Mouse (Mus musculus) embryonic facial prominence, embryonic 15.5 days (tissue): Measurements from ENCODE around the gene Gm49383. TPM values are rescaled to one million over a fixed set of nuclear protein-coding genes. Genes with fewer than 3 reads are reported as not detected.

Experiments used
- ATAC-seq: fragments of 200-750 bp; cut with Nextera tagmentation; 2 replicates; pipeline ENCODE4 v1.8.0; 2017; ENCODE audit warnings: low read depth, moderate TSS enrichment; ENCODE audit not compliant: insufficient number of reproducible peaks, low FRiP score, low TSS enrichment
- H3K27ac ChIP-seq: fragments of 300-500 bp; sonication (generic); replicated peaks from 2 replicates; pipeline ENCODE4 v1.5.1; 2015; ENCODE audit warnings: mild to moderate bottlenecking, inconsistent platforms
- H3K27me3 ChIP-seq: fragments of 300-500 bp; sonication (generic); 2 replicates; pipeline ENCODE4 v1.6.1; 2015; ENCODE audit warnings: inconsistent platforms
- H3K36me3 ChIP-seq: fragments of 300-500 bp; sonication (generic); 2 replicates; pipeline ENCODE4 v1.6.1; 2015; ENCODE audit warnings: mild to moderate bottlenecking, inconsistent platforms
- H3K4me1 ChIP-seq: fragments of 300-500 bp; sonication (generic); 2 replicates; pipeline ENCODE4 v1.6.1; 2015; ENCODE audit warnings: inconsistent platforms
- H3K4me2 ChIP-seq: fragments of 300-500 bp; sonication (generic); replicated peaks from 2 replicates; pipeline ENCODE4 v1.6.1; 2015; ENCODE audit warnings: mild to moderate bottlenecking, inconsistent platforms
- H3K4me3 ChIP-seq: fragments of 300-500 bp; sonication (generic); replicated peaks from 2 replicates; pipeline ENCODE4 v1.5.1; 2015; ENCODE audit warnings: mild to moderate bottlenecking, inconsistent platforms
- H3K9ac ChIP-seq: fragments of 300-500 bp; sonication (generic); 2 replicates; pipeline ENCODE4 v1.6.1; 2015; ENCODE audit warnings: inconsistent platforms
- H3K9me3 ChIP-seq: fragments of 300-500 bp; sonication (generic); replicated peaks from 2 replicates; pipeline ENCODE4 v1.6.1; 2016; ENCODE audit warnings: inconsistent platforms
- WGBS: fragments of 180-500 bp; shearing (Covaris S2); methylation state at CpG from one replicate; pipeline ENCODE4 v1.1.7; 2015; 5-methylcytosine and 5-hydroxymethylcytosine counted together
- polyA plus RNA-seq: library from polyadenylated mRNA; unstranded; fragments of >200 nt; fragmentation: Nextera tagmentation; extraction: Ambion mirVana; gene quantifications from 2 replicates; pipeline ENCODE4 v1.2.1, GENCODE M21; 2015

Gm49383 gene
- 24.5 and 26.0 TPM in 2 replicates for polyA plus RNA-seq

DNA sequence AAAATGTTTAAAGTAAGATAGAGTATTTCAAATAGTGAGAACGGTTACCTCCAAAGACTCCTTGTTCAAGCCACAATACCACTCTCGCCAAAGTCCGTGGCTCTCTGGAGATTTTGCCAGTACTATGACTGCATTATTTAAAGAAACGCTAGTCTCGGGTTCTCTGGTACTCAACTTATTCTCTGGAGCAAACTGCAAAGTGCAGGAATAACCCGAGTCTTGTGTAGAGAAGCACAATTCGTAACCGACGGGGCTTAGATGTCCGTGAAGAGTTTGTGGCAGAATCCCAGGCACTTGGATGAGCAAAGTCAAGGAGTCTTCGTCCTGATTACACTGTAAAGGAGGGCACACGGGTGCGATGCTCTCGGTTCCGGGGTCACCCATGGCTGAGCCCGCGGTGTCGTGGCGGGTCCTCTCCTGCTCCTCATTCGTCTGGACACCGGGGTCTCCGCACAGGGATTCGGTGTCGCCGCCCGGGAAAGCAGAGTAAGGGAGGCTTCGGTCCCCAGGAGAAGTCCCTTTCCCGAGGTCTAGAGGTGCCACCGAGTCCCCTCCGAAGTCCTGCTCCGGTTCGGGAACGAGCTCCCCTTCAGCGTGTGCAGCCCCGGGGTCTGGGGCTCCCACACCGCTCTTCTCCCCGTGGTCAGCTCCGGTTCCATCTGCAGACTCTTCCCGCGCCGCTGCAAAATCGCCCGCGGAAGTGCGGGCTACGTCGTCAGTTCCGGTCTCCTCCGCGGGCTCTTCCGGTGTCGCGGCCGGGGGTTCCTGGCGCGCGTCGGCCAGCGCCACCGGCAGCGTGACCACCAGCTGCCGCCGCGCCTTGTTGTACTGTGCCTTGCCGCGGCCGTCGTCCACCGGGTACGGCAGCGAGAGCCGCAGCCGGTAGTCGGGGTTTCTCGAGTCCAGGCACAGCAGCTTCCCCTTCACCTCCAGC, at the start of gene Gm49383:
TSS of gene Gm49383 (minus strand) at position 661 of the 934 bp plus-strand sequence.
- Histone ChIP-seq H3K4me1 (peaks cover 25% of the 10 kb centered on the region), H3K4me2 (peak within 1 kb of the TSS; percentile 88), H3K27ac (peak within 1 kb of the TSS; percentile 91), H3K4me3 (peak within 1 kb of the TSS; percentile 74), H3K27me3 (no peaks in the 10 kb centered on the region), H3K9me3 (no peaks in the 10 kb centered on the region), H3K36me3 (peaks cover 14% of the 10 kb centered on the region; the same call in 1 of the 2 replicates), H3K9ac (peak within 1 kb of the TSS; percentile 79)
- peak; percentile 83 for ATAC-seq
- under 1% methylated on average over 75 of the region's 75 CpGs for WGBS

DNA sequence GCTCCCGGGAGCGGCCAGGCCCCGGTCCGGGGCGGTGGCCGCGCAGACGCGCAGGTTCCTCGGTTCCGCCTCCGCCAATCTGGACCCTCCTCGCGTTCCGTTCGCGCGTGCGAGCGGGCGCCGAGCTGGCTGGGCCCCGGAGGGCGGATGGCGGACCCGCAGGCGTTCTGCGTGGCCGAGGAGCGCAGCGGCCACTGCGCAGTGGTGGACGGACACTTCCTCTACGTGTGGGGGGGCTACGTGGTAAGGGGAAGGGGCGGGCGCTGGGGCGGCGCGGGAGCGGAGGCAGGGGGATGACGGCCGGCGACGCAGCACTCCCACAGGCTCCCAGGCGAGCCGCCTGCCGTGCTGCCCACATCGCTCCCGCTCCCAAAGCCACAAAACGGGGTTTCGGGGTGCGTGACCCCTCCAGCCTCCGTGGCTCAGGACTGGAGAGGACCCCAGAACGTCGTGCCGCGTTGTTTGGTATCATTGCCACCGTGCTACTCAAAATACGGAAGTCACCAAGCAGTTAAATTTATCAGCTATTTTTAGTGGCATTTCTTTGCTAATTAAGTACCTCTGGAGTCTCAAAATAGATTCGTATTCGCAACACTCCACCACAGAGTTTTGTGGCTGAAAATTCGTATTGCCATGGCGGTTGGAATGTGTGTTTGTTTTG, 45.0 kb upstream of the Gm49383 start:
- no peaks in the 10 kb centered on the region for H3K9me3 ChIP-seq
- peak overlapping the region; percentile 74 for H3K4me2 ChIP-seq
- no peaks in the 10 kb centered on the region for H3K27me3 ChIP-seq
- no peaks in the 10 kb centered on the region for H3K36me3 ChIP-seq
- H3K4me3 ChIP-seq: peak overlapping the region; percentile 79
- peak overlapping the region; percentile 86 for H3K27ac ChIP-seq
- peaks cover 5% of the 10 kb centered on the region for H3K4me1 ChIP-seq
- H3K9ac ChIP-seq: peak overlapping the region; percentile 71
- ATAC-seq: peak; percentile 81
- under 1% methylated on average over 62 of the region's 64 CpGs for WGBS

DNA sequence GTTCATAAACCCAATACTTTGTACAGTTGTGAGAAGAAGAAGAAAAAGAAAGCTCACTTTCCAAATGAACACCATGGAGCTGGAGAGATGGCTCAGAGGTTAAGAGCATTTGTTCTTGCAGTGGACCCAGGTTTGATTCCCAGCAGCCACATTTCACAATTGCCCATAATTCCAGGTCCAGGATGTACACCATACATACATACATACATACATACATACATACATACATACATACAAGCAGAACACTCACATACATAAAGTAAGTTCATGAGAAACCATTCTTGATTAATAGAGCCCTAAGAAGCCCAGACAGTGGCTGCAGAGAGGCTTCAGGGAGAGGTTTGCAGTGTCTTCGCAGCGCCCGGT, 44.5 kb upstream of the Gm49383 start:
- peak overlapping the region; percentile 74 for H3K4me2 ChIP-seq
- no peaks in the 10 kb centered on the region for H3K27me3 ChIP-seq
- WGBS: 0% methylated on average over 3 of the region's 3 CpGs
- ATAC-seq: no peak
- peak overlapping the region; percentile 71 for H3K9ac ChIP-seq
- no peaks in the 10 kb centered on the region for H3K36me3 ChIP-seq
- H3K27ac ChIP-seq: peak overlapping the region; percentile 86
- H3K4me1 ChIP-seq: peaks cover 5% of the 10 kb centered on the region
- H3K4me3 ChIP-seq: peak overlapping the region; percentile 79
- no peaks in the 10 kb centered on the region for H3K9me3 ChIP-seq

DNA sequence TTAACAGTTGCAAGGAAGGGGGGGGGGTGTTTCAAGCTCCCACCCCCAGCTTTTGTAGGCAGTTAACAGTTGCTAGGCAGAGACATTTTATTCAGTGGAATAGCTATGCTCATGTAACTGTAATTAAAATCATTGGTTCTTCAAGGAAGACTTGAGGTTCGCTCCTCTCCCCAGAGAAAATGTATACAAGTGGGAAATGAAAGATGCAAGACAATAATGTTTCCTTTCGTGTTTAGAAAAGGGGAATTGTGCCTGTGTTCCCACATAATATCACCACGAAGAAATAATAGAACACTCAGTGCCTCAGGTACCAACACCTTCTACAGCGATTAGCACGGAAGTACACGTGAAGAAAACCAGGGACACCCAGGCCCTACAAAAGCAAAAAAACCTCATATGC, 44.0 kb upstream of the Gm49383 start, which contains the start of gene Klhdc1:
TSS of gene Klhdc1 (plus strand) at position 301 of the 400 bp plus-strand sequence.
- 63% methylated on average over 6 of the region's 6 CpGs for WGBS
- ATAC-seq: no peak

DNA sequence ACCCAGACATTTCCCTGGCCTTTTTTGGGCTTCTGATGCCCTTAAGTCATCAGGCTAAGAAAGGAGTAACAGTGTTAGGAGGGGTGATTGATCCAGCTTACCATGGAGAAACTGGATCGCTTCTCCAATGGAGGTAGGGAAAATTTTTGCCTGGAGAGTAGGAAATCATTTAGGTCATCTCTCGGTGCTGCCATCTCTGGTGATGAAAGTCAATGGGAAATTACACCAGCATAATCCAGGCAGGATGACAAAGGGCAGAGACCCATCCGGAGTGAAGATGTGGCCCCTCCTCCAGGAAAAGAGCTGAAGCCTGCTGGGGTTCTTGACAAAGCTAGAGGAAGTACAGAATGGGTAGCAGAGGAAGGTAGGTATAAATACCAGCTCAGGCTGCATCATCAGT, 41.4 kb upstream of the Gm49383 start:
- Histone ChIP-seq H3K4me2 (no peak overlapping the region), H3K36me3 (no peaks in the 10 kb centered on the region), H3K4me3 (no peak overlapping the region), H3K27ac (no peak overlapping the region), H3K4me1 (peaks cover 5% of the 10 kb centered on the region), H3K9ac (no peak overlapping the region), H3K9me3 (no peaks in the 10 kb centered on the region), H3K27me3 (no peaks in the 10 kb centered on the region)
- ATAC-seq: no peak
- 36% methylated on average over 3 of the region's 3 CpGs for WGBS

More for the DNA sequence above, 44.0 kb upstream of the Gm49383 start, which contains the start of gene Klhdc1:
- Histone ChIP-seq H3K27me3 (no peaks in the 10 kb centered on the region), H3K4me2 (peak within 1 kb of the TSS; percentile 74), H3K9me3 (no peaks in the 10 kb centered on the region), H3K36me3 (no peaks in the 10 kb centered on the region), H3K4me3 (peak within 1 kb of the TSS; percentile 79), H3K27ac (peak within 1 kb of the TSS; percentile 86), H3K4me1 (peaks cover 5% of the 10 kb centered on the region), H3K9ac (peak within 1 kb of the TSS; percentile 71)

DNA sequence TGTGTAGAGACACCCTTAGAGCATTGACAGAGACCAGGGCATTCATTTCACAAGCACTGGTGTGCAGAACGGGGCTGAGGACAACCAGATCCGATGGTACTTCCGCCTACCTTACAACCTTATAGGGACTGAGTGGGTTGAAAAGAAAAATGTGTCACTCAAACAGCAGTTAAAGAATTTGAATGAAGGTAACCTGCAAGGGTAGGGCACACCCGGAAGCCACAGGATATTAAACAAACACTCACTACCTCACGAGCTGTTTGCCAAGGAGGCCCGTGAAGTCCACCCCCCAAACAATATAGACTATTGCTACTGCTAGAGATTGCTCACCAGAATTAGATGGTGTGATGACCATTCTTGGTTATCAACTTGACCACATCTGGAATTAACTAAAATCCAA, 38.9 kb upstream of the Gm49383 start:
- no peak overlapping the region for H3K9ac ChIP-seq
- 85% methylated on average over 6 of the region's 6 CpGs for WGBS
- H3K27me3 ChIP-seq: no peaks in the 10 kb centered on the region
- no peak overlapping the region for H3K4me2 ChIP-seq
- ATAC-seq: no peak
- H3K9me3 ChIP-seq: no peaks in the 10 kb centered on the region
- H3K4me1 ChIP-seq: no peaks in the 10 kb centered on the region; the same call in 1 of the 2 replicates
- H3K27ac ChIP-seq: no peak overlapping the region
- H3K4me3 ChIP-seq: no peak overlapping the region
- no peaks in the 10 kb centered on the region for H3K36me3 ChIP-seq

DNA sequence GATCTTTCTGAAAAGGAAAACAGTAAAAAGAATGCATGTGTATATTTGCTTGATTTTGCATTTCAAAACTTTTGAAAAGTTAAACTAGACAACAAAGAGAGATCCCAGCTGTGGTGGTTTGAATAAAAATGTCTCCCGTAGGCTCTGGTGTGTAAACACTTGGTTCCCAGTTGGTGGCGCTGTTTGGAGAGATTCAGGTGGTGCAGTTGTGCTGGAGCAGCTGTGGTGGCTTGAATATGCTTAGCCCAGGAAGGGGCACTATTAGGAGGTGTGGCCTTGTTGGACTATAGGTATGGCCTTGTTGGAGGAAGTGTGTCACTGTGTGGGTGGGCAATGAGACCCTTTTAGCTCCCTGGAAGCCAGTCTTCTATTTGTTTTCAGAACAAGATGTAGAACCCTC, 32.3 kb upstream of the Gm49383 start:
- Histone ChIP-seq H3K4me1 (peaks cover 8% of the 10 kb centered on the region; the same call in 1 of the 2 replicates), H3K9me3 (no peaks in the 10 kb centered on the region), H3K4me3 (no peak overlapping the region), H3K27ac (no peak overlapping the region), H3K4me2 (no peak overlapping the region), H3K9ac (no peak overlapping the region), H3K36me3 (peaks cover 14% of the 10 kb centered on the region), H3K27me3 (no peaks in the 10 kb centered on the region)
- no peak for ATAC-seq
- WGBS: 61% methylated on average over 2 of the region's 2 CpGs

DNA sequence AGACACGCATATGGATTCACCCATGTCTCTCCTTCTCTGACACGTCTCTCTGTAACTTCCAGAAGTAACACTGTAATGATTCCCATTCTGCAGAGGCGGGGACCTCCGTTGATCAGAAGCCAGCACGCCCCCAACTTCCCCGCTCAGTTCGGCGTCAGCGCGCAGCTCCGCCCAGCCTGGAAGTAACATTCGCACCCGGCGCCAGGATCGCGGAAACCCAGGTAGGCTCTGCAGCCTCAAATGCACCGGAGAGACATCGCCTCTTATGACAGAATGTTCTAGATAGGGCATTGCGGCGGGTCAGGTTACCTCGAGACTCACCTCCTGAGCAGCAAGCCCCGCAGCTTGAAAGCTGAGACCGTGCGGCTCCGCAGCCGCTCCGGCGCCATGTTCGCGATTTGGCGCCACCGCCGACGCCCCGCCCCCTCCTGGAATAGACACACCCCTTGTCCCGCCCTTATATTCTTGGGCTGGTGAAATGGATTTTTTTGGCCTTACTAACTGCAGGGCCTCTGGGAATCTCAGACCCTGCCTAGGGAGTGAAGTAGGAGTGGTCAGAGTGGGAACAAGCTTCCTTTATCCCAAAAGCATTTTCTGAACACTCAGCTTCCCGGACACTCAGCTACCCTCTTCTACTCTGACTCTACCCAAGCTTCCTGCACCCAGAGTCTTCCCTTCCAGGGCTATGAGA, 31.0 kb upstream of the Gm49383 start, which contains the start of gene Pole2:
TSS of gene Pole2 (minus strand) at position 420 of the 691 bp plus-strand sequence.
- Histone ChIP-seq H3K9ac (peak within 1 kb of the TSS; percentile 31), H3K36me3 (peaks cover 17% of the 10 kb centered on the region), H3K27me3 (no peaks in the 10 kb centered on the region), H3K4me1 (peaks cover 8% of the 10 kb centered on the region; the same call in 1 of the 2 replicates), H3K9me3 (no peaks in the 10 kb centered on the region), H3K4me2 (peak within 1 kb of the TSS; percentile 52), H3K27ac (peak within 1 kb of the TSS; percentile 94), H3K4me3 (peak within 1 kb of the TSS; percentile 77)
- ATAC-seq: peak; percentile 95
- WGBS: under 1% methylated on average over 37 of the region's 37 CpGs

DNA sequence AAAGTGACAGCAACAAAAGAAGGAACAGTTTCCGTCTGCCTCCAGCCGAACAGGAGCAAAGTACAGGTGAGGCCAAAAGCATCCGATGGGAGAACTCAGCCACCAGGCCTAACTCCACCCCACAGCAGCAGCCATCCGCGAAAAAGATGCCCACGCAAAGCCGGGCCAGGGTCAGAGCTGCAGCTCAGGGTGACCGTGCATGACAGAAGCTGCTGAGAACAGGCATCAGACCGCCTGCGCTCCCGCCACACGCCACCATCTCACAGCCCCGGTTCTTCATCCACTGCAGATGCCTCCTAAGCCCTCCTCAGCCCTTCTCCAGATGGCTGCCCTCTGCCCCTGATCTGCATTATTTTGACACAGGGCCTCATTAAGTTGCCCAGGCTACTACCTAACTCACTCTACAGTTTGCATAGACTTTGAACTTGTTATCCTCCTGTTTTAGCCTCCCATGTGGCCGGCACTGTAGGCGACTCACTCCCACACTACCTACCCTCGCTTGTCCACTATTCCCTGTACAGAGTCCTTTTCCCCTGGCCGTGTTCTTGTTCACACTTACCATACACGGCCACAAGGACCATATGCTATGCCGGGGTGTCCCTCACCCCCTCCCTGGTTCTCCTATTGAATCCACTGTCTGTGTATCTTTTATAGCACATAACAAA, 23.8 kb upstream of the Gm49383 start:
- H3K4me3 ChIP-seq: no peak overlapping the region
- no peaks in the 10 kb centered on the region for H3K27me3 ChIP-seq
- H3K4me1 ChIP-seq: no peaks in the 10 kb centered on the region
- H3K9ac ChIP-seq: no peak overlapping the region
- WGBS: 87% methylated on average over 19 of the region's 19 CpGs
- H3K4me2 ChIP-seq: no peak overlapping the region
- no peaks in the 10 kb centered on the region for H3K9me3 ChIP-seq
- ATAC-seq: no peak
- H3K27ac ChIP-seq: no peak overlapping the region
- peaks cover 45% of the 10 kb centered on the region for H3K36me3 ChIP-seq

DNA sequence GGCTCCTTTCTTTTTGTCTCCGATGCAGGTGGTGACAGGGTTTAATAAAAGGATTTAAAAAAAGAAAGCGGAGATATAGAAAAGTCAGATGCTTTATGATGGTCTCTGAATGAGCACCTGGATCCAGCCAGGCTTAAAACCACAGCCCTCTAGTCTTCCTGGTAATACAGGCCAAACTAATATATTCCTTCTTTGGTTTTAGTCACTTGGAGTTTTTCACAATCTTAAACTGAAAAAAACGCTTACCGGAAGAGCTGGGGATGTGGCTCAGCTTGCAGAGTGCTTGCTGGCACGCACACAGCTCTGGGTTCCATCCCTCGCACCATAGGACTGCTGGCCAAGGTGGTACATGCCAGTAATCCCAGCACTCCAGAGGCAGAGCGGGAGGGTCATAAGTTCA, 19.7 kb upstream of the Gm49383 start:
- peaks cover 56% of the 10 kb centered on the region for H3K36me3 ChIP-seq
- no peaks in the 10 kb centered on the region for H3K4me1 ChIP-seq
- H3K4me2 ChIP-seq: no peak overlapping the region
- H3K9me3 ChIP-seq: no peaks in the 10 kb centered on the region
- ATAC-seq: no peak
- H3K4me3 ChIP-seq: no peak overlapping the region
- H3K27ac ChIP-seq: no peak overlapping the region
- no peak overlapping the region for H3K9ac ChIP-seq
- H3K27me3 ChIP-seq: no peaks in the 10 kb centered on the region
- WGBS: 95% methylated on average over 7 of the region's 7 CpGs
